ENCODE assay signal across 20 mouse cellular contexts in genomic region chr7:138824995-138825756, GRCm38 (mm10). TPM values are rescaled to one million over a fixed set of nuclear protein-coding genes. Genes with fewer than 3 reads are reported as not detected.
DNase-seq lines count a peak whose midpoint lies in the region; ATAC-seq lines count a peak whose summit lies in the region.
"Had no signal": no experiment of that assay in that cellular context is flagged by ENCODE, and none has a peak within 500 bp of the region (broad histone marks: within the 10 kb centered on the region; RNA-seq: fewer than 3 reads in every experiment).

No protein-coding gene starts in this region.

- H3K27me3 ChIP-seq in heart, embryonic 12.5 days (replicated peaks) = no peaks in the 10 kb centered on the region
- H3K27me3 ChIP-seq: embryonic facial prominence, embryonic 12.5 days; forebrain, embryonic 15.5 days; Patski had no signal

- H3K27ac ChIP-seq in heart, embryonic 12.5 days (ENCODE audit: poor library complexity, severe bottlenecking) = no peak overlapping the region
- H3K27ac ChIP-seq: embryonic facial prominence, embryonic 10.5 days; embryonic facial prominence, embryonic 12.5 days; forebrain, embryonic 13.5 days; forebrain, embryonic 15.5 days had no signal

- DNase-seq in heart, adult 11 months = peak; percentile 62
- DNase-seq in cerebellum, postnatal 4 days (ENCODE audit: low spot score in 2 of 2) = no peak
- DNase-seq in c-Kit-positive CD71-positive TER-119-positive erythroid progenitor cells, embryonic 14.5 days (ENCODE audit: low spot score) = no peak
- DNase-seq in right cerebral cortex, adult 2 months (ENCODE audit: low spot score in 2 of 2) = no peak
- DNase-seq: adrenal gland, postnatal 25 days; cerebellum, adult 11 months; cerebellum, adult 18-20 months; cerebellum, adult 9-10 months; cerebellum, postnatal 25 days; forebrain, postnatal 0 days had no signal

- ATAC-seq in heart, embryonic 12.5 days (ENCODE audit: insufficient number of reproducible peaks, low FRiP score) = no peak
- ATAC-seq in common myeloid progenitor, adult 5-6 weeks (replicated peaks; ENCODE audit: low read depth, poor library complexity, severe bottlenecking) = peak; percentile 70
- ATAC-seq in hematopoietic stem cell, adult 5-6 weeks (replicated peaks in 1 of 2; ENCODE audit: insufficient read depth in 1 of 2, low FRiP score in 2 of 2, low TSS enrichment in 1 of 2, low read depth in 1 of 2, poor library complexity in 2 of 2, severe bottlenecking in 2 of 2) = peak; percentile 57 to 70
- ATAC-seq: activated CD4-positive, CD25-positive, alpha-beta regulatory T cell, adult 4 months; forebrain, embryonic 13.5 days; forebrain, embryonic 15.5 days; forebrain, postnatal 0 days; Patski had no signal

- no peaks in the 10 kb centered on the region for H3K4me1 ChIP-seq in heart, embryonic 12.5 days (replicated peaks)
- H3K4me1 ChIP-seq: embryonic facial prominence, embryonic 10.5 days; forebrain, embryonic 13.5 days; forebrain, embryonic 15.5 days had no signal

- H3K9me3 ChIP-seq in heart, embryonic 12.5 days (replicated peaks) = no peaks in the 10 kb centered on the region
- H3K9me3 ChIP-seq: embryonic facial prominence, embryonic 10.5 days; embryonic facial prominence, embryonic 12.5 days; forebrain, embryonic 13.5 days; forebrain, embryonic 15.5 days had no signal

- no peaks in the 10 kb centered on the region for H3K36me3 ChIP-seq in heart, embryonic 12.5 days
- H3K36me3 ChIP-seq: embryonic facial prominence, embryonic 10.5 days; embryonic facial prominence, embryonic 12.5 days; forebrain, embryonic 15.5 days; G1E had no signal

- H3K4me3 ChIP-seq in heart, embryonic 12.5 days = no peak overlapping the region
- H3K4me3 ChIP-seq: embryonic facial prominence, embryonic 10.5 days; embryonic facial prominence, embryonic 12.5 days; forebrain, embryonic 13.5 days; forebrain, embryonic 15.5 days had no signal

- H3K4me2 ChIP-seq in heart, embryonic 12.5 days = no peak overlapping the region
- H3K4me2 ChIP-seq: embryonic facial prominence, embryonic 12.5 days; forebrain, embryonic 13.5 days; forebrain, embryonic 15.5 days had no signal

- no peak overlapping the region for H3K9ac ChIP-seq in heart, embryonic 12.5 days
- H3K9ac ChIP-seq: embryonic facial prominence, embryonic 12.5 days; forebrain, embryonic 13.5 days; forebrain, embryonic 15.5 days; forebrain, postnatal 0 days had no signal

- 82% methylated on average over 19 of the region's 19 CpGs for WGBS in heart, embryonic 12.5 days

RNA-seq across cellular contexts. Expression of gene Ppp2r2d, which starts 20.7 kb away (rescaled TPM):
- polyA plus RNA-seq in heart, embryonic 12.5 days (2016; fragmentation: Nextera tagmentation; extraction: Ambion mirVana) = 36.7 and 41.1 TPM in 2 replicates
- 33.4 and 55.1 TPM in 2 replicates for total RNA-seq in common myeloid progenitor, adult 5-6 weeks (2017)
- total RNA-seq in hematopoietic stem cell, adult 5-6 weeks (2017) = 34.7 and 46.1 TPM in 2 replicates

RNA-seq across cellular contexts. Expression of gene Mapk1ip1, which starts 20.9 kb away (rescaled TPM):
- 9.7 and 11.4 TPM in 2 replicates for polyA plus RNA-seq in heart, embryonic 12.5 days (2016; fragmentation: Nextera tagmentation; extraction: Ambion mirVana)
- 7.7 and 8.7 TPM in 2 replicates for total RNA-seq in common myeloid progenitor, adult 5-6 weeks (2017)
- total RNA-seq in hematopoietic stem cell, adult 5-6 weeks (2017) = 8.0 and 9.7 TPM in 2 replicates
